9 mouse cellular contexts compared by ENCODE assay signal in the genomic region with DNA sequence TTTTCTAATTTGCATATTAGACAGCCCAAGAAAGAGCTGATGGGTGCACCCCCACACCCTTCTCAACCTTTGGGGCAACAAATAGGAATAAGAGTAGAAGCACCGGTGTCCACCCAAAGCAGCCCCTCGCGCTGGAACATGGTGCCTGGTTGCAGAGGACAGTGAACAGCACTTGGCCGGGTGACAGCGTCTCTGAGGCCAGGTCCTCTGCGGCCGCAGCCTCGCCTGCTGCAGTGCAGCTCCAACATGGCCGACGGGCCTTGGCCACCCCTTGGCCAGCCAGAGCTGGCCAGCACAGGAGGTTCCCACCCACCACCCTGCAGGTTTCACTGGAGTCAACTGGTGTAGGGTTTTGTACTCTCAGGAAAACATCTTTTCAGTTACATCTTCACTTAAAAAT. TPM values are rescaled to one million over a fixed set of nuclear protein-coding genes. Genes with fewer than 3 reads are reported as not detected.
DNase-seq lines count a peak whose midpoint lies in the region; ATAC-seq and TF ChIP-seq lines count a peak whose summit lies in the region.
"Had no signal": no experiment of that assay in that cellular context is flagged by ENCODE, and none has a peak within 500 bp of the region (broad histone marks: within the 10 kb centered on the region; RNA-seq: fewer than 3 reads in every experiment).

No protein-coding gene starts in this region.

- H3K4me3 ChIP-seq in liver, embryonic 12.5 days, result no peak overlapping the region
- no peak overlapping the region for H3K4me3 ChIP-seq in liver, postnatal 0 days (ENCODE audit: low read depth, low read length)
- peak overlapping the region; percentile 3; the same call in 1 of the 2 replicates for H3K4me3 ChIP-seq in limb, embryonic 14.5 days (replicated peaks; ENCODE audit: low read length)

- H3K36me3 ChIP-seq in liver, embryonic 12.5 days, result peaks cover 57% of the 10 kb centered on the region
- H3K36me3 ChIP-seq in liver, postnatal 0 days (replicated peaks; ENCODE audit: insufficient read depth, low read length), result peaks cover 7% of the 10 kb centered on the region; the same call in 1 of the 2 replicates
- H3K36me3 ChIP-seq in limb, embryonic 14.5 days (ENCODE audit: control insufficient read depth, insufficient read depth, low read length), result peaks cover 19% of the 10 kb centered on the region

- TF ChIP-seq POLR2A in limb, embryonic 14.5 days (IDR thresholded peaks at IDR 0.05; ENCODE audit: borderline replicate concordance, extremely low read depth, insufficient read depth, insufficient read length), result no peak

- TF ChIP-seq CTCF in liver, postnatal 0 days (IDR thresholded peaks at IDR 0.05; ENCODE audit: low read depth), result no peak

- H3K9ac ChIP-seq in liver, embryonic 12.5 days, result no peak overlapping the region
- H3K9ac ChIP-seq in liver, postnatal 0 days (replicated peaks), result no peak overlapping the region
- H3K9ac ChIP-seq in limb, embryonic 14.5 days (ENCODE audit: low read depth, low read length, severe bottlenecking), result no peak overlapping the region

- WGBS in liver, embryonic 12.5 days (ENCODE audit: insufficient replicate concordance), result 75% methylated on average over 10 of the region's 10 CpGs
- WGBS in liver, postnatal 0 days (ENCODE audit: insufficient replicate concordance), result 82% methylated on average over 10 of the region's 10 CpGs
- WGBS in limb, embryonic 14.5 days, result 77% methylated on average over 10 of the region's 10 CpGs

- ATAC-seq in liver, embryonic 12.5 days, result no peak
- ATAC-seq in liver, postnatal 0 days, result no peak
- no peak for ATAC-seq in limb, embryonic 14.5 days (ENCODE audit: low FRiP score, low read depth)

- H3K4me1 ChIP-seq in liver, embryonic 12.5 days, result peaks cover 85% of the 10 kb centered on the region
- H3K4me1 ChIP-seq in liver, postnatal 0 days (ENCODE audit: insufficient read depth), result peaks cover 37% of the 10 kb centered on the region
- H3K4me1 ChIP-seq in limb, embryonic 14.5 days (ENCODE audit: control insufficient read depth, insufficient read depth, low read length), result peaks cover 50% of the 10 kb centered on the region

- H3K9me3 ChIP-seq in liver, embryonic 12.5 days (replicated peaks), result no peaks in the 10 kb centered on the region
- H3K9me3 ChIP-seq in liver, postnatal 0 days (ENCODE audit: low read length), result no peaks in the 10 kb centered on the region
- no peaks in the 10 kb centered on the region for H3K9me3 ChIP-seq in limb, embryonic 14.5 days (ENCODE audit: control insufficient read depth, low read length)

- peak overlapping the region; percentile 25; the same call in 1 of the 2 replicates for H3K4me2 ChIP-seq in liver, embryonic 12.5 days
- H3K4me2 ChIP-seq in liver, postnatal 0 days (ENCODE audit: low read depth, low read length), result no peak overlapping the region
- H3K4me2 ChIP-seq in limb, embryonic 14.5 days (replicated peaks; ENCODE audit: low read depth, low read length, severe bottlenecking), result no peak overlapping the region

- intact Hi-C loops in gastrocnemius, postnatal 36 days (cut with DNase I), result loop anchor here (5.0 kb wide), 1 partner anchor 138 kb away; the partner anchor contains the start of gene Prelid3b
- intact Hi-C loops in left cerebral cortex, postnatal 14 days (cut with DNase I), result loop anchor here (5.0 kb wide), 1 partner anchor 128 kb away; the partner anchor contains the start of gene Atp5e

- peak; percentile 43 to 59 for DNase-seq in cerebellum, adult 18-20 months
- no peak for DNase-seq in cerebellum, adult 9-10 months
- no peak for DNase-seq in liver, postnatal 0 days
- peak; percentile 29 to 44 for DNase-seq in gastrocnemius, postnatal 36 days
- DNase-seq in limb, embryonic 14.5 days (ENCODE audit: low spot score), result no peak
- DNase-seq in left cerebral cortex, postnatal 14 days (ENCODE audit: low spot score in 2 of 2), result no peak
- DNase-seq in spleen, postnatal 36 days (ENCODE audit: low spot score in 2 of 2), result no peak

- no peak overlapping the region for H3K27ac ChIP-seq in liver, embryonic 12.5 days
- no peak overlapping the region for H3K27ac ChIP-seq in liver, postnatal 0 days (ENCODE audit: low read depth)
- no peak overlapping the region for H3K27ac ChIP-seq in limb, embryonic 14.5 days (replicated peaks; ENCODE audit: low read depth, low read length)

- TF ChIP-seq EP300 in liver, postnatal 0 days (IDR thresholded peaks at IDR 0.05; ENCODE audit: low read depth), result no peak

- no peaks in the 10 kb centered on the region for H3K27me3 ChIP-seq in liver, embryonic 12.5 days (replicated peaks)
- no peaks in the 10 kb centered on the region for H3K27me3 ChIP-seq in liver, postnatal 0 days (ENCODE audit: insufficient read depth, low read length)
- no peaks in the 10 kb centered on the region for H3K27me3 ChIP-seq in limb, embryonic 14.5 days (ENCODE audit: control insufficient read depth, insufficient read depth, low read length)

RNA-seq across cellular contexts. Expression of gene Gm20721, which starts 12.1 kb away (rescaled TPM):
- 23.2 and 33.5 TPM in 2 replicates for polyA plus RNA-seq in liver, embryonic 12.5 days (2016; fragmentation: Nextera tagmentation; extraction: Ambion mirVana)
- 1.3 and 2.9 TPM in 2 replicates for polyA plus RNA-seq in liver, postnatal 0 days (2015; fragmentation: Nextera tagmentation; extraction: Ambion mirVana)
- total RNA-seq in gastrocnemius, postnatal 36 days (2021), result 1 to 10 TPM; 2.4 to 3.0 TPM
- 0.65 and 0.73 TPM in 2 replicates for polyA plus RNA-seq in limb, embryonic 14.5 days (2012; rRNA removed)
- polyA plus RNA-seq in limb, embryonic 14.5 days (2014; fragmentation: Nextera tagmentation; extraction: Ambion mirVana), result 11.7 and 13.4 TPM in 2 replicates
- 1 to 10 TPM; 2.3 to 2.7 TPM for total RNA-seq in left cerebral cortex, postnatal 14 days (2021)
- polyA plus RNA-seq: testis, adult 2 months had no signal

RNA-seq across cellular contexts. Expression of gene Gnas, which starts 50.3 kb away (rescaled TPM):
- polyA plus RNA-seq in liver, embryonic 12.5 days (2016; fragmentation: Nextera tagmentation; extraction: Ambion mirVana), result 565 and 587 TPM in 2 replicates
- polyA plus RNA-seq in liver, postnatal 0 days (2015; fragmentation: Nextera tagmentation; extraction: Ambion mirVana), result 332 and 343 TPM in 2 replicates
- 1,000 to 10,000 TPM; 1,262 to 1,407 TPM for total RNA-seq in gastrocnemius, postnatal 36 days (2021)
- 2,875 and 2,934 TPM in 2 replicates for polyA plus RNA-seq in limb, embryonic 14.5 days (2012; rRNA removed)
- polyA plus RNA-seq in limb, embryonic 14.5 days (2014; fragmentation: Nextera tagmentation; extraction: Ambion mirVana), result 2,366 and 2,381 TPM in 2 replicates
- 1,000 to 10,000 TPM; 1,818 to 2,021 TPM for total RNA-seq in left cerebral cortex, postnatal 14 days (2021)

Comparison
In these comparisons a context has a peak if more than half of its experiments do, and no peak if none do; other contexts are left out.
1. DNase-seq: peak in cerebellum, adult 18-20 months (2 of 2) and gastrocnemius, postnatal 36 days (2 of 2); none in cerebellum, adult 9-10 months (single experiment), liver, postnatal 0 days (single experiment), limb, embryonic 14.5 days (single experiment), left cerebral cortex, postnatal 14 days (0 of 2) and spleen, postnatal 36 days (0 of 2).